Mouse (Mus musculus) gastrocnemius, postnatal 4 days (tissue): ENCODE measurements around the gene Gm10053. TPM values are rescaled to one million over a fixed set of nuclear protein-coding genes. Genes with fewer than 3 reads are reported as not detected.

Experiments
- DNase-seq, 2 experiments: peaks; one replicate each; pipeline ENCODE4 v3.0.0; 2021 to 2022; ENCODE audit warnings: low spot score in 2 of 2, mixed read lengths in 2 of 2
- total RNA-seq, 2 experiments: library from RNA; stranded (reverse); gene quantifications; 2 replicates each; pipeline ENCODE4 v1.2.3; 2021

Gm10053 gene
- total RNA-seq, 2 experiments from 2014 or later: 262 to 272 TPM

DNA sequence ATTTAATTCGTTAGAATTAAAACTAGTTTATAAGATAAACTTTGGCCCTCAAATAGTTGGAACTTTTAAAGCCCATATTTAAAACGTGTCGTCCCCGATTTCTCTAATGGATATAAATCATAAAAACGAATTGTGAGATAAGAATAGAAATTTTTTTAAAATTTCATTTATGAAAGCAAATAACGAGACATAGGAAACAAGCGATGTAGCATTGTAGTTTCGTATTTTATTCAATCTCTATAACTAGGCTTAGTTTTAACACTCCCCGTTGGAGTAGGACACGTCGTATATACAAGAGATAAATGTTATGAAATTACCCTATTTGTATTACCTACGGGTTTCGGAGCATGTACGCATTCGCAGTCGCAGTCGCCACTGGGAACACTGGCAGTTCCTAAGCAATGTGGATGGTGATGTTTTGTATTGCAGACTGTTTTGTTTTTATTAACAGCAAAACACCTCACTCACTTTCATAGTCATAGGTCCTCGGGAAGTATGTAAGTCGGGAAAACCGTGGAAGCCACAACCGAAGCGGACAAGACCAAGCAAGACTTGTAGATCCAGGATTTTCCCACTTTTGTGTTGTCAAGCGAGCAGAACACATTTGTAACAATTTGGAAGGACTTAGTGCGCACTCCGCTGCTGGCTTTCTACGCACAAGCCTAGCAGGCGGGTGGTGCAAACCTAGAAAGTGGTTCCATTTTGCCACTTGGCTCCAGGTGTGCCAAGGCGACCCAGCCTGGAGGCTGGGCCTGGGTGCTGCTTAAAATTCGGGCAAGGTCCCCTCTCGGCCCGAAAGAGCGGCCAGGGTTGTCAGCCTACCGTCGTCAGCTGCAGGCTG is 23.5 kb downstream of the Gm10053 start:
- no peak for DNase-seq

DNA sequence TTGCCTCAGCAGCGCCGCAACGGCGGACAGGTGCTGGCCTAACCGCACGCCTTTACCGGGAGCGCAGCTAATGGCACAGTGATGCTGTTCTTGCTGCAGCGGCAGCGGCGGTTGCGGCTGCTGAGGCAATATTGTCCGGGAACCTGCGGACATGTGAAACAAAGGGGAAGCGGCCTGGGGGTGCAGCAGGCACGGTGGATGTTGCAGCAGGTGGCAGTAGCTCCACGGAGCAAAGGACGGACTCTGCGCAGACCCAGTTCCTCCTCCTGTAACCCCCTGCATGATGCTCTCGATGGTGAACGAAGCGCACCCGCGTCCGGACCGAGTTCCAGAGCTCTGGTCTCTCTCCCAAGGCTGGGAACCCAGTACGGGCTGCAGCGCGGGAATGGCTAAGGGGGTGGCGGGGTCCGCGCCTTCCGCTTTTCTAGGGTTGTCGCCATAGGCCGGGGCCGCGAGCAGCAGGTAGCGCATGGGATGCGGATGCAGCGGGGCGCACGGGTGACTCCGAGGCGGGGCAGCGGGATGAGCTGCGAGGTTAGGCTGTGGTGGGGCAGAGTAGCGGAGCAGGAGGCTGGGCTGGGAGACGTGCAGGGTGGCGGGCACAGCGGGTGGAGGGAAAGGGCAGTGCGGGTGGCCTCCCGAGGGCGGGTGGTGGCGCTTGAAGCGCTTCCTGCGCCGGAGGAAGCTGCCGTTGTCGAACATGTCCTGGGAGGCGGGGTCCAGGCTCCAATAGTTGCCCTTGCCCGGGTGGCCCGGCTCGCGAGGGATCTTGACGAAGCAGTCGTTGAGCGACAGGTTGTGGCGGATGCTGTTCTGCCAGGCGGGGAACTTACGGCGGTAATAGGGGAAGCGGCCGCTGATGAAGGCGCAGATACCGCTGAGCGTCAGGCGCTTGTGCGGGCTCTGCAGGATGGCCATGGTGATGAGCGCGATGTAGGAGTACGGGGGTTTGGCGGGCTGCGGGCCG is 24.4 kb downstream of the Gm10053 start:
- DNase-seq: peak in 1 of 2 experiments; percentile 24

DNA sequence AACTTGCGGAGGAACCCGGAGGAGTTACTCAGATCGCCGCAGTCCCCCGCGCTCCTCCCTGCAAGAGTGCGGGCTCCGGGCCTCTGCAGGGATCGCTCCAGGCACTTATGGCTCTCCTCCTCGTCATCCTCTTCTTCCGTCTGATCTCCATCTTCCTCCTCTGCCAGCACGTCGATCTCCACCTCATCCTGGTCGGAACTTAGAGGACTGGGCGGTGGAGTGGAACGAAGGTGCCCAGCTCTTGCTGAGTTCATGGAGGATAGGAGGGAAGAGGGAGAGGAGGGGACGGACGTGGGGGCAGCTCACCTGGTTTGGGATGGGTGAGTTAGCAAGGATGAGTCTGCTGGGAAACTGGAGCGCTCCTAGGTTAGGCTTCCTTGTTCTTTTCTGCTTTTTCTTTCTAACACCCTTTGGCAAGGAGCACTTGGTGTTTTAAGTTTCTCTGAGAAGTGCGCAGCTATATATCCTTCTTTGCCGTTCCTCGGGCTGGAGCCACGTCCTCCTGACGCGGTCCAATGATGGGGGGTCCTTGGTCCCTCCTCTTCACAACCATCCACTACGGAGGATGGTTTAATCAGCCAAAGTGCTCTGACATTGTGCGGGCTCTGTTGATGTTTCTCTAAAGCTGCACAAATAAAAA is 25.2 kb downstream of the Gm10053 start, which contains the start of gene Foxd4:
Foxd4 (minus strand) TSS at position 617 of the 640 bp plus-strand sequence.
- no peak for DNase-seq

DNA sequence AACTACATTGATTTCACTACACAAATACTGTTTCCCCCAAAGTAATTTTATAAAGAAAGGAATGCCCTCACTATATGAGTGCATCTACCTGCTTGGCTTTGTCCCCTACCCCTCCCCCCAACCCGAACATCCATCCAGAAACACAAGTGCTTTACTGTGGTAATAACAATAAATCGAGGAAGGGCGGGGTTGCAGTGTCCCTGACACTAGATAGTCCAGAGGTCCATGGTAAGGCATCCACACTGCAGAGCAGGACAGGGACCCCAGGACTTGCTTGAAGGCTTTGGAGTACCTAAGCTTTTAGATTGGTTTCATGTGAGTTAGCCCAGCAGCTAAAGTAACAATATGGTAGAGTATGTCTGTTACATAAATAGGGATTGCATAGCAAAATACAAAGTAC is 26.2 kb downstream of the Gm10053 start:
- no peak for DNase-seq

DNA sequence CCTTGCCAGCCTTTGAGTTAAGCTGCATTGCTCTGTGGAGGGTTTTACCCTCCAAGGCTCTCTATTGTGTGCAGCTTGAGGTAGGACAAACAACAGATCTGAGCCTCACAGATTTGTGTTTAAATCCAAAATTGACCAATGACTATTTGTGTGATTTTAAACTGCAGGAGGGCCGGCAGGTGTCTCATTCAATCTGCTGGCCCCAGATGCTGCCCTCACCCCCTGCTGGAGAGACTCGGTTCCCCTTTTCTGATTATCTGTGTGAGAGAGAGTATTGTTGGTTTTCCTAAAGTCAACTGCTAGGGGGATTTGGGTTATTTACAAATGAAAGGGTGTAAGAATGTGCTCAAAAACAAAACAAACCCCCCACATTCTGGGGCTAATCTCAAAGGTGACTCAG is 26.8 kb downstream of the Gm10053 start:
- no peak for DNase-seq

DNA sequence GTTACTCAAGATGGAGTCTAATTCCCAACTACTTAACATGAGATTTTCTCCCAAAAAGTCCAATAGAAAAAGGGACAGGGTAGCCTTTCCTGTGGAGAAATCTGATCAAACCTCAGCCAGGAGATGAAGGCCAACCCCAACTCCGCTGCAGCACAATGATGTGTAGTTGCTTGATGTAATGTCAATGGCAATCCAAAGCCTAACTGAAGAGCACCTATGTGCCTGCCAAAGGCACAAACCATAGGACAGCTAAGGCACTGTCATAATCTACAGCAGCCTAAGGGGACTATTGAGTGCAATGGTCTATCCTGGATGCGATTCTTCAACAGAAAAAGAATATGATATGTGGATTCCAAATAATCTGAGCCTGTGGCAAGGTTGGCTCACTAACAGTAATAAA is 27.3 kb downstream of the Gm10053 start:
- no peak for DNase-seq

DNA sequence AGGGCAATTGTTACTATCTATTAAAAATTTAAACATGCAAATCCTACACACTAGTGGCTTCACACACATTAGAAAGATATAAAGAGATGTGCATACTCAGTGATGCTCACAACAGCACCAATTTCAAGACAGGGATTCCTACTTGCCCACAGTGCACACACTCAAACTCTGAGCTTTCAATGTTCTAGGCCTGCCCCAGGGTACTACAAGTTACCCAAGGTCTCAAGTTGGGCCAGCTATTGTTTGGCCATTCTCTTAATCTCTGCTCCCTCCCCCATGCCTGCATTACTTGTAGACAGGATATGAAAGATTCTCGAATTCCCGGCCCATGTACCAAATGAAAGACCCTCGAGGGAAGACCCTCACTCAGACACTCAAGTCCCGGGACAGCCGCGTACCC is 32.2 kb downstream of the Gm10053 start:
- DNase-seq: no peak

DNA sequence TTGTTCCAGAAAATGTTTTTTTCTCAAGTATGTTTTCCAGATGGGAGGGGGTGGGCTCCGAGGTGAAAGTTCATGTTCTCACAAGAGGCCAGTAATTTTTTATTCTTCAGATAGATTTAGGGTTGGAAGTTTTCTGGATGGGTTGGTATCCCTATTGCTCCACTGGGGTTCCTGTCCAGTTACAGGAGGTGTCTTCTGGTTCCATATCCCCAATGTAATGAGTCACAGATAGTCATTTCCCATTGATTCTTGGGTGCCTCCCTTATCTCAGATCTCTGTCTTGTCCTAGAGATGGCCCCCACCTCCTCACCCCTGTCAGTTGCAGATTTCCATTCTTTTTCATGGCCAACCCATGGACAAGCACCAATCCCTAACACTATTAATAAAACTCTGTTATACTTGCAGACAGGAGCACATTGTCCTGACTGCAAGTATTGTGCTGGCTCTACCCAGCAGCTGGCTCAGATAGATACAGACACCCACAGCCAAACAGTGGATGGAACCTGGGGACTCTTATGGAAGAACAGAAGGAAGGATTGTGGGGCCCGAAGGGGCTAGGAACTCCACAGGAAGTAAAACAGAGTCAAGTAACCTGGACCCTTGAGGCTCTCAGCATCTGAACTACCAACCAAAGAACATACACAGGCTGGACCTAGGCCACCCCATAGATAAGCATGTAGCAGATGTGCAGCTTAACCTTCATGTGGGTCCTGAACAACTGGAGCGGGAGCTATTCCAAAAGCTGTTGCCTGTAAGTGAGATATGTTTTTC is 33.1 kb downstream of the Gm10053 start:
- DNase-seq: no peak

DNA sequence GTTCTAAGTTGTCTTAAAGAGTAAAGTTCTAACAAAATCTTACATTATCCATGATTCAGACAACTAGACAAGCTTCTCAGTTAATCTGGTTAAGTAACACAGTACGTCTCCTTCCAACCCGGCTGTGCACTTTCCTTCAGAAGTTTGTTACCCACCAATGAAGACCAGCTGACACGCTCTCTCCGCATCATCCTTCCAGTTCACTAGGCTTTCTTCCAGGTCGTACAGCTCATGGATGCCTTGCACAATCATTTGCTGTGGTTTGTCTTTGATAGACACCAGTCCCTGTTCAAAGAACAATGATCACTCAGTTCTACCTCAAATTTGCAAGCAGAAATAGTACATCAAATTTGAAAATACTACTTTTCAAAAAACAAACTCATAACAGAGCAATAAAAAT is 45.4 kb downstream of the Gm10053 start:
- DNase-seq: no peak

Other genes with a start within 250 kb of the Gm10053 start
- under 1 TPM; 0.10 to 0.21 TPM for gene Tmem252, start 201.7 kb upstream of the Gm10053 start, total RNA-seq
- gene Pgm5, start 13.8 kb upstream of the Gm10053 start, total RNA-seq: 10 to 100 TPM; 59.6 to 63.6 TPM
- gene Foxd4, start 25.5 kb downstream of the Gm10053 start, total RNA-seq: not detected
- 10 to 100 TPM; 11.5 to 13.0 TPM for gene Cbwd1, start 85.9 kb downstream of the Gm10053 start, total RNA-seq
- 1 to 10 TPM; 4.4 to 5.2 TPM for gene Dock8, start 123.8 kb downstream of the Gm10053 start, total RNA-seq